Mouse (Mus musculus) layer of hippocampus, postnatal 14 days (tissue): Measurements from ENCODE around the gene Blm. TPM values are rescaled to one million over a fixed set of nuclear protein-coding genes. Genes with fewer than 3 reads are reported as not detected.
"Not testable (repeated sequence)": the region's sequence is repeated elsewhere in the genome, so short reads cannot be mapped to it uniquely, and the experiment has no call there.

Experiments used
- DNase-seq, 2 experiments: peaks; one replicate each; pipeline ENCODE4 v3.0.0; 2021 to 2022; ENCODE audit warnings: low spot score in 2 of 2, mixed read lengths in 1 of 2
- total RNA-seq, 2 experiments: library from RNA; stranded (reverse); gene quantifications; 2 replicates each; pipeline ENCODE4 v1.2.3; 2021

Blm gene
- total RNA-seq, 2 experiments from 2014 or later: 4.6 to 6.3 TPM

DNA sequence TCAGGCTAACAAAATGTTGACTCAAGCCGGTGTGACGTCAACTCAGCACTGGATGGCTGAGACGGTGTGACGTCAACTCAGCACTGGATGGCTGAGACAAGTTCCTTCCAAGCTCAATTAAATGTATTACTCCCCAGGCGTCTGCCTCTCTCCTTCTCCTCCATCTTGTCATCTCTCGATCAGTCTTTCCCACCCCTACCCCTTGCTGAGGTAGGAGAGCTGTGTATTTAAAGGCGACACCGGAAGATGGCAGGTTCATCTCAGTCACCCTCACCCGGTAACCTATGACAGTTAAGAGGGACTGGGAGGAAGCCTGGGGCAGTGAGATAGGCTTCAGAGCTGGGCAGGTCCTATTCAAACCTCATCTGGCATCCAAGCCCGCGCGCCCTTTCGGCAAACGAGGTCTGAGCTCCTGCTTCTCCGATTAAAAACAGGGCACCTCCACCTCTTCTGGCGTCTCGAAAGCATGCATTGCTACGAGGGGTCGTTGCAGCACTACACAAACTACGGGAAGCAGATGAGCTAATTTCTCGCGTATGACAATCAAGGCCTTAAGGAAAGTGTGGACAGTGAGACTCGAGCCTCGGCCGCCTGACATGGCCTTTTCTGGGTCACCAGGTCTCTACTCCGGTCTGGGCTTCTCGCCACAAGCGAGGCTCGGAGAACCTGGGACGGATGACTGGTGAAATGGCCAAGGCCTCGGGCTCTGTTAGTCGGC, 469 bp downstream of the Blm start:
- DNase-seq: no peak

DNA sequence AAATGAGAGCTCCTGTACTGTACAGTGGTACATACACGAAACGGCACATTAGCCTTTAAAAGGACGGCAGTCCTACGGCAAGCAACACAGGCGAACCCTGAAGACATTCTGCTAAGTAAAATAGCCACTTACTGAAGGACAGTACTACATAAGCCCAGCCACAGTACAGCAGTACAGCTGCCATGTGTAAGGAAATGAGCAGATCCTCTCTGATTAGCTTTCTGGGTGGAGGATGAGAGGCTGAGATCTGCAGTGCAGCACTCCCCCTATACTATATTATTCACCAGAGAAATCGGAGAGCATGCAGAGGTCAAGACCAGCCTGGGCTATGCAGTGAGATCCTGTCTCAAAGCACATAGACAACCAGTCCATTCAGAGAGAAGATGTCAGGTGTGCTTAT, 3.8 kb downstream of the Blm start:
- DNase-seq: no peak

DNA sequence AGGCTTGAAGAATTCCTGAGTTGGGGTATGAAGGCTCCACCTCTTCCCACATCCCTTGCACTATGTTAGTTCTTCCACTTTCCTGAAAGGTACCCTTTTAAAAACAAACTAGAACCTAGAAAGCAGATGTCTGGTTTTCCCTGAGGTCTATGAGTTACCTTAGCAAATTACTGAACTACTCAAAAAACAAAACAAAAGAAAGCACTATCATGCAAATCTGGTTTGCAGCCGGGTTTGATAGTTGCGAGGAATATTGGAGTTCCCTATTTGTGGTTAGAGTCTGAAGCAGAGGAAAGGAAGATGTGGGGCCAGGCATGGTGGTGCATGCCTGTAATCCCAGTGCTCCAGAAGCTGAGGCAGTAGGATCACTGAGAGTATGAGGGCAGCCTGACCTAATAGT, 4.3 kb downstream of the Blm start:
- no peak for DNase-seq

GRCm38 (mm10) chr7:80526698-80527097, 8.2 kb downstream of the Blm start:
- DNase-seq: no peak

- DNase-seq: no peak
Observed at GRCm38 (mm10) chr7:80512408-80513085, 22.4 kb downstream of the Blm start.

GRCm38 (mm10) chr7:80507697-80508096, 27.2 kb downstream of the Blm start:
- not testable (repeated sequence) for DNase-seq

DNA sequence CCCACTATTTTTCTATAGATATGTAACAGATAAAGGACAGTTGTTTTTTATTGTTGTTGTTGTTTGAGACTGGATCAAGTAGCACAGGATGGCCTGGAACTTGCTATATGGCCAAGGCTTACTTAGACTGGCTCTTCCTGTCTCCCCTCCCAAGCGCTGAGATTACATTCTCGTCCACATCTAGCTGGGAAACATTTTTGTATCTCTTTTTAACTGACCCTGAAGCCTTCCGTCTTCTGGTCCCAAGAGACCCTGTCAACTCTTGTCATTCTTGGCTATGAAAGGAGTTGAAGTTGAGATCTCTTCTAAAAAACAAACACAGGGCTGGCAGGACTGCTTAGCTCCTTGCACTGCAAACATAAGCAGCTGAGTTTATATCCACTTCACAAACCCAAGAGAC, 28.9 kb downstream of the Blm start:
- DNase-seq: no peak

DNA sequence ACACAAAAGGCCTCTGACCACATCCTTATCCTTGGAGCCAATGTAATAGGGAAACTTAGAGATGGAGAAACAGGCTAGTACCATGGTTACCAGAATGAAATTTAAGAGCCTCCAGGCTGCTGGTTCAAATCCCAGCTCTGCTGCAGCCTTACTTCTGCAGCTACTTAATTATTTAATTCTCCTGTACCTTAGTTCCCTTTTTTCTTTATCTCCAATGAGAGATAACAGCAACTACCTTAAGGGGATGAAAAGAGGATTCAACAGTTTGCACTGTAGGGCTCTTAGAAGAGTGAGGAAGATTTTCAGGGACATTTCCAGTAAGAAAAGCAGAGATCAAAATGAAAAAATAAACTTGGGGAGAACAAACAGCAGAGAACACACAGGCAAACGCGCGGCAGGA, 30.0 kb downstream of the Blm start:
- DNase-seq: no peak

- DNase-seq: no peak
Observed at GRCm38 (mm10) chr7:80501006-80501405, 33.9 kb downstream of the Blm start.

DNA sequence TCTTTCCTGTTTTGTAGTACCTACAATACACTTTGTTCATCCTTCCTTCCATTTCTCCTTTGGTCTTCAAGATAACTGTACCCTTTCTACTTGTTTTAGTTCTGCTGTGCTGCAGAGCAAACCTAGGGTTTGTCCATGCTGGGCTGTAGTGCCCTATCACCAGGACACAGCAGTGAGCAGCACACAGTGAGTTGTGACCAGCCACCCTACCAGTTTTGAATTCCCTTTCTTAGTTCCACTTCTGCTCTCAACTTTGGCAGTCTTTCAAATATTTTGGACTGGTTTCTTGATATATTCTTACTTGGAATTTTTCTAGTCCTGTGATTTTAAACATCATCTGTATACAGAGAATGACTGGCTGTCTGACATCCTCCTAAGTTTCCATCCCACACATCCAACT, 34.8 kb downstream of the Blm start:
- DNase-seq: no peak

- no peak for DNase-seq
Observed at GRCm38 (mm10) chr7:80499190-80499962, 35.5 kb downstream of the Blm start.

DNA sequence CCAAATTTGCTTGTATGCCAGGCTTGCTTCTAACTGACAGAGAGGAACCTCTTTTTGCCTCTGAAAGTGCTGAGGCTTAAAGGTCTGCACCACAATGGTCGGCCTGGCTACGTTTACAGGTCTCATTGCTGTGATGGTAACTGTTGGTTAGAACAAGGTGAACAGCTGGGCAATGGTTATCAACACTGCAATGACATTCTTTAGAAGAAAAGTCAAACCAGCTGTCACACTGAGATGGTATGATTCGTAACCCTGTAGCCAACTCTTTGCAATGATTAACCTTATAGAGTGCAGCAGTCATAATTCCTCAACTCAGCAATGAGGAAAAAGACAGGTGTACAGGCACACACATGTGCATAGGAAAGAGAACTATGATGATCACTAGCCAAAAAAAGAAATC, 38.3 kb downstream of the Blm start:
- no peak for DNase-seq

- peak in 1 of 2 experiments; percentile 13 for DNase-seq
Observed at GRCm38 (mm10) chr7:80495210-80495609, 39.7 kb downstream of the Blm start.

DNA sequence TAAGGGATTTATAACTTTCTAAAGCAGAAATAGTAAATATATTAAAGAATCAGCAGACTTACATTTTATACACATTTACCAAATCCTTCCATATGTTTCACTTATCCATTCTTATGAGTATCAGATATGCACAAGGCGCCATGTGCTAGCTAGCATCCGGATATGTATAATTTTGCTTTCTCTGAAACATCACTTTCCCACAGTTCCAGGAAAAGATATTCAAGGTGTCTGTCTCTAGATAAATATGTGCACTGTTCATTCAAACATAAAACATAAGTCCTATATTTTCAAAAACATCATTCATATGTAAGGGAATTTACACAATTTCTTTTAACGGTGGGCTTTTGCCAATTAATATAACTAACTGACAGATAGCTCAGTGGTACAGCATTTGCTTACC, 42.9 kb downstream of the Blm start:
- no peak for DNase-seq

DNA sequence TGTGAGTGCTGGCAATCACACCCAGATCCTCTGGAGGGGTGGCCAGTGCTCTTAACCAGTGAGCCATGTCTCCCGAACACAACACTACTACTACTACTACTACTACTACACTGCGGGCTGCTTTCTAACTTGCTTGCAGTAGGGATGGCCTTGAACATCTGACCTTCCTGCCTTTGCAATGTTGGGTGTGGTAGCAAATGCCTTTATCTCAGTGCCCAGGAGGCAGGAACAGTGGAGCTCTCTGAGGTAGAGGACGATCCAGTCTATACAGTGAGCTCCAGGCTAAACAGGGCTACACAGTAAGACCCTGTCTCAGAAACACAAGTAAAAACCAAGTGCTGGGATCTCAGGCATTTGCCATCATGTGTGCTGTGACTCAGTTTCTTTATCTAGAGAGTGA, 43.8 kb downstream of the Blm start:
- no peak for DNase-seq

- DNase-seq: no peak
Observed at GRCm38 (mm10) chr7:80490351-80490750, 44.6 kb downstream of the Blm start.

DNA sequence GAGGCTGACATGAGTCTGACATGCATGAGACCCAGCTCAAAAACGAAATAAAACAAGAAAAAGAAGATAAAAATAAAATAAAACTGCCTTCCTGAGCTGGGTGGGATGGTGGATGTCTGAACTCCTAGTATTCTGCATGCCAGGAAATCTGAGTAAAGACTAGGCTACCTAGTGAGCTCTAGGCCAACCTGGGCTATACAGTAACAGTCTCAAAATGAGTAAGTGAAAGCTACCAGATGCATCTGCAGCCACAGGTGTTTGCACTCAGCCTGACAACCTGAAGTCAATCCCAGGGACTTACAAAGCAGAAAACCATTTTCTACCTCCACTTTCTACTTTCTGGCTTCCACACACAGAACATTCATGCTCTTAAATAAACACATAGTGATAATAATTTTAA, 45.5 kb downstream of the Blm start:
- no peak for DNase-seq

DNA sequence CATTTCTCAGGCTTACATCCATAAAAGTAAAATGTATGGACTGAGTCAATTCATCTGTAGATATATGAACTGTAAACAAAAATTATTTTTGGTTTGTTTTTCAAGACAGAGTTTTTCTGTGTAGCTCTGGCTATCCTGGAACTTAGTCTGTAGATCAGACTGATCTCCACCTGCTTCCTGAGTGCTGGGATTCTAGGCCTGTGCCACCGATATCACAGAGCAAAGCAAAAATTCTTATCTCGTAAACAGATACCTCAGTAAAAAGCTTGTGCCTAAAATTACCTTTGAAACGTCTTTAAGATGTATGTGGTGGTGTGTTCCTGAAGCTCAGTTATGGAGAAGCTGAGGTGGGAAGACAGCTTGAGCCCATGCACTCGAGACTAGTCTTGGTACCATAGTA, 47.7 kb downstream of the Blm start:
- no peak for DNase-seq

DNA sequence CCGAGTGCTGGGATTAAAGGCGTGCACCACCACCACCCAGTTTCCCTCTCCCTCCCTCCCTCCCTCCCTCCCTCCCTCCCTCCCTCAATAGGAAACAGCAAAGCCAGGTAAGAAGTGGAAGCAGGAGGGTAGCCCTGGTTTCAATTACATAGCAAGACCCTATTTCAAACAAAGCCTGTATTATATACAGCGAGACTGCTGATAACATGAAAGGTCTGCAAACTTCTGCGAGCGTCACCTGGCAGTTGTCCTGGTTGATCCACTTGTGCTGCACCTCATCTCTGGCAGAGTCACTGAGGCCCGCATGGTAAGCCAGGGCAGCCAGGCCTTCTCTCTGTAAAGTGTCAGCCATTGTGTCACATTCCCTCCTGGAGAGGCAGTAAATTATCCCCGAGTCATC, 54.8 kb downstream of the Blm start:
- no peak for DNase-seq

GRCm38 (mm10) chr7:80473837-80474236, 61.1 kb downstream of the Blm start:
- no peak for DNase-seq

DNA sequence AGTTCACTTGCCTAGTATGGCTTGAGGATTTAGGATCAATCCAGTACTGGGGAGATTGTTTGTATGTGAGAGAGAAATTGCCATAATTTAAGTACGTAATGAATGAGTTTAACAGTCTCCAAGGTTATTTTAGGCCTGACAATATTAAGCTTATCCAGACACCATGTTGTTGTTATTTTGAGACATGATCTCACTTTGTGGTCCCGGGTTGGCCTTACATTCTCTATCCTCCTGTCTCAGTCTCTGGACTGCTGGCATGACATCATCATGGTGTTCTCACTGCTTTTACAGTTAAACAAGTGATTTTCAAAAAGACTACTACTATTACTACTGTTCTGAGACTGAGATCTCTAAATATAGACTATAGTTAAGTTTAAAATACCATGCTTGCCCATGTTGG, 66.1 kb downstream of the Blm start:
- no peak for DNase-seq

DNA sequence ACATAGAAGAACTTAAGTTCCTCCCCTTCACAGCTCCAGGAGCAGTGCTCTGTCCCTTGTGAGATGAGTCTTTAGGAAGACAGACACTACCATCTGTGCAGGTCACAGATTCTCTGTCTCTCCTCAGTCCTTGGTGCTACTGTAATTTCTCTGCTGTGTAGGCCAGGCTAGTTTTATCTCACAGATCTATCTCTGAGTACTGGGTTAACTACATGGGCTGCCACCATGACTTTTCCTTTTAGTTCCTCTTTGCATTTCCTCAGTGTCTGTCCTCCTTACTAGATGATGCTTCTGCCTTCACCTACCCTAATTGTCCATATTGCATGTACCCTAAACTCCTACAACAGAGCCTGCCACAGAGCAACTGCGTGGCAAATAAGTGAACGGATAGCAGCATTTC, 67.6 kb downstream of the Blm start:
- no peak for DNase-seq
